Mouse (Mus musculus) right cerebral cortex, postnatal 4 days (tissue): ENCODE results near the gene Alad.
"Not testable (repeated sequence)": the region's sequence is repeated elsewhere in the genome, so short reads cannot be mapped to it uniquely, and the experiment has no call there.

Experiments
- DNase-seq: peaks from one replicate; pipeline ENCODE4 v3.0.0-alpha.2; 2022

Gene Alad

DNA sequence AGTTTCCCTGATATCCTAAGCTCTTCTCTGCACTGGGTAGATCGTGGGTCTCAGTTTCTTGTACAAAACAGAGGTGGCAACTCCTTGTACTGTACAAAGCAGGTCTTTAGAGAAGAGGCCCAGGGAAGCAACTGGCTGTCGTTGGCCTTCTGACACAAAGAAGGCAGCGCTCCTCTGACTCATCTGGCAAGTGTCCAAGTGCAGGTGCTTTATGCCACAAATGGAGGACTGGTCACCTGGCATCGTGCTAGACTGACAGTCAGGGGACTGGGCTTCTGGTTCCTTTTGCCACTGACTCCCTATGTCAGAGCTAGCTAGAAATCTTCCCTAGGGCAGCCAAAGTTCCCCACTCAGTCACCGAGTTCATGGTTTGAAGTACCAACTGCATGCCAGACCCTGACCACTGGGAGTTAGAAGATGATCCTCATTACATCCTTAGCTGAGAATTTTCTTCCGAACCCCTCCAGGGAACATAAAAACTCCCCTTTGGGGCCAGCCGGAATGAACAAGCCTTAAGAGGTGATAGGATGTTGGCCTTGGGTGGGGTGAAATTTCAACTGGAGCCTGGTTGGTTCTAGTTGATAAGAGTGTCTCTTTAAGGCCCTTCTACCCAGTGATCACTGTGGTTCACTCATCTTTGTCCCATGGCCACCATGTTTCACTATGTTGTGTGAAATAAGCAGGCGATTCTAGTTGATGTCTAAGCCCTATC is 34.1 kb downstream of the Alad start:
- DNase-seq = no peak

DNA sequence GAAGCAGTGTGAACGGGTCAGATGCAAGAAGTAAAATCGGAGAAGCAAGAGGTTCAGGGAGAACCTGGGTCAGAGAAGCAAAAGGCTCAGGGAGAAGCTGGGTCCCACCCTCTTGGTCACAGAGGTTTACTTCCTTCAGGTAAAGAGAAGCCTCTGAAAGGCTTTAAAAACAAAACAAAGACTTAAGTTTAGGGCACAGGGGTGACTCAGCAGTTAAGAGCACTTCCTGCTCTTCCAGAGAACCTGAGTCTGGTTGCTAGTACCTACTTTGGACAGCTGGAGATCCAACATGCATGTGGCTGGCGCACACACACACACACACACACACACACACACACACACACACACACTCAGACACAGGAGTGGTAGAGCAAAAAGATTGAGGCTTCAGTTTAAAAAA is 34.8 kb downstream of the Alad start:
- DNase-seq = no peak

DNA sequence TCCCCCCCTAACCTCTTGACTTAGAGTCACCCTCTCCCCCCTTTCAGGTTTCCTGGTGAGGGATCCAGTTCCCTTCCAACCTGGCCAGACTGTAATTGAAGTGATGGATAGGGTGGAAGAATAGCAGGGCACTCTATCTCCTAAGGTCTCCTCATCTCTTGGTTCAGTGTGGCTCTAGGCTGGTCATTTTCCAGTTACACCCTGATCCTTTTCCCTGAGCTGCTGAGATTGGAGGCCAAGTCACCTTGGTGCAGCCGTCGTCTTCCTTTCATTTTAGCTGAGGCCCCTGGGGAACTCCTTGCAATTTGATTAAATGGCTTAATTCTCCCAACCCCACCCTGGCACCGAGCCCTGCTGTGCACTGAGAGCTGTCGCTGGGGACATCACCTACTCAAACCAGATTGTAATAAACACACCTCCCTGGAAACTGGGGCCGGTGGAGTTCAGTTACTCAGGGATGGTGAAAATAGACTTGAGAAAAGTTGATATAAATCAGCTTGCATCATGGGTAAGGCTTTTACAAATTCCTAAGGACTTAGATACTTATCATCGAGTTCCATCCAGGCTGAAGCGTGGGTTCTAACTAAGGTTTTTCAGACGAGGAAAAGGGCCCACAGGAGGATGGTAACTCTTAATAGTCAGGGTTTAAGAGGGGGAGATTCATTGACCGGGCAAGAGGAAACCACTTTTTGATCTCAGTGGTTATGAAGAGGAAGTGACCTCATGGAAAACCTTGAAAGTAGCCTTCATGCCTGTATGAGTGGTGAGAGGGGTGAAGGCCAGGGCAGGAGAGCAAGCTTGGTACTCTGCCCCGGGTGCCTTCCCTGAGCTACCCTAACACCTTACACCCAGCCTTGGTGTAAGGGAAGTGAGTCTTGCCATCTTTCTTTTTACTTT is 38.8 kb downstream of the Alad start:
- DNase-seq = no peak

DNA sequence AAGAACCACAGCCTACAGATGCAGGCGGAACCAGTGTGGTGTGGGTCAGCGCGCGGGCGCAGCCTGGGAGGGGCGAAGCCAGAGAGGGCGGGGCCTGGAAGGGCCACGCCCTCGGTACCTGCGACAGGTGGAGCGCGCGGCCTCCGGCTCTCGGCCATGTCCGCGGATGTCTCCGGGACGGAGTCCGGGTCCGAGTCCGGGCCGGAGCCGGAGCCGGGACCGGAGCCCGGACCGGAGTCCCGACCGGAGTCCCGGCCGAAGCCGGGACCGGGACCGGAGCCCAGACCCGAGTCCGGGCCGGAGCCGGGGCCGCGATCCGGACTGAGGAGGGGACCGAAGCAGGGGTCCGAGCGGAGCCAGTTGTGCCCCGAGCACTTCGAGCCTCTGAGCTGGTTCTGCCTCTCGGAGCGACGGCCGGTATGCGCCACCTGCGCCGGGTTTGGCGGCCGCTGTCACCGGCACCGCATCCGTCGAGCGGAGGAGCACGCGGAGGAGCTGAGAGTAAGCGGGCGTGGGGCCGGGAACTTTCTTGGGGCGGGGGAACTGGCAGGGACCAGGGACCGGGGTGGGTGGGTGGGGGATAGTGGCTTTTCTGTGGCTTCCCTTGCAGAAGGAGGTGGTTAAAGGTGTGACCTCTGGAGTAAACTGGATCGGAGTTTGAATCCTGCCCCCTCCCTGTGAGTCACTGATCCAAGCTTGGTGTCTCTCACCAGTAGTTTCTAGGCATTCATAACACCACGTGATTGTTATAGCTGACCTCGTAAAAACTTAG is 39.6 kb downstream of the Alad start, which contains the start of gene Bspry:
TSS of gene Bspry (plus strand) at position 117 of the 772 bp plus-strand sequence.
- DNase-seq = no peak

DNA sequence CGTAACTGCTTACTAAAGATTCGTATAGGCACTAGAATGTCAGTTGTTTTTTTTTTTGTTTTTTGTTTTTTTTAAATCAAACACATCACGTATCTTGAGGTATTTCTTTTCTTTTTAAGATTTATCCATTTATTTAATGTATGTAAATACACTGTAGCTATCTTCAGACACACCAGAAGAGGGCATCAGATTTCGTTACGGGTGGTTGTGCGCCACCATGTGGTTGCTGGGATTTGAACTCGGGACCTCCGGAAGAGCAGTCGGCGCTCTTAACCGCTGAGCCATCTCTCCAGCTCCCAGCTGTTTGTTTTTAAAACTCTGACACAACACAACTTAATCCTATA is 40.2 kb downstream of the Alad start:
- DNase-seq = not testable (repeated sequence)

DNA sequence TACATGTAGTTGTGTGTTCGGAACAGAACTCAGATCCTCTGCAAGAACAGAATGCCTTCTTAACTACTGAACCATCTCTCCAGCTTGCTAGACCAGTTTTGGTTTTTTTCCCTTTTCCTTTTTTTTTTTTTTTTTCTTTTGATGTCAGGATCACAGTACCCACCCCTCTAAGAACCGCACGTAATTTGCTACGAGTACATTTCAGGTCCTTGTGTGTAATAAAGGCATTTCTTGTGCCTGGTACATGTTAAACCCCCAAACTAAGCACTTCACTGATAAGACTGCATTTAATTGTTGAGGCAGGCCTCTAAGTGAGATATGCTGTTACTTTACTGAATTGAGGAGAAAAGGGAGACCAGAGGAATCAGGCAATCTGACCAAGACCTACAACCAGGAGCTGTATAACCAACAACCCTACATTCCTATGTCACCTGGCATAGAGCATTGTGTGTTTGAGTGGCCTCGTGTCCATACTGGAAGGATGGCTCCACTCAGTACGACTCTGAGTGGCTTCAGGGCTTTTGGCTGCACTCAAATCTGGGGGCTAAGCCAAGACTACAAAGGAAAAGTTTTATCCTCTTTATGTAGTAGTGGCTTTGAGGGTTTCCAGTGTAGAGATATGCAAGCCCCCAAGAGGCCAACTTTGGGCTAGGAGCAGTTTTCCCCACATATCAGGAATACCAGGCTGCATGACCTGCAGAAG is 42.0 kb downstream of the Alad start:
- no peak for DNase-seq

DNA sequence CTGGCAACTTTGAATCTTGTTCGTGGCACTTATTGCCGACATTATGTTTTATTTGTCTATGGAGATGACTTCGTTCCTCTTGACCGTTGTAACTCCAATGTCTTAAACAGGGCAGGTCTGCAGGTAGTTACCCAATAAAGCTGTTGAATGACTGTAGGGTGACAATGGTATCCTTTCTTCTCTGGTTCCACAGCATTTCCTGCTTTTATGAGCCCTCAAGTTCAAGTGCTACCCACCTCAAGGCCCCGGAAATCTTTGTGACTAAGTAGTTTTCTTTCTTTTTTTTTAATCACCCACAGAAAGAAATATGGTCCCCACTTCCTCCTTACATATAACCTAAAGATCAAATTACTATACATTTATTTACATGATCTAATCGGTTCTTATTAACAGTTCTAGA is 43.9 kb downstream of the Alad start:
- no peak for DNase-seq

DNA sequence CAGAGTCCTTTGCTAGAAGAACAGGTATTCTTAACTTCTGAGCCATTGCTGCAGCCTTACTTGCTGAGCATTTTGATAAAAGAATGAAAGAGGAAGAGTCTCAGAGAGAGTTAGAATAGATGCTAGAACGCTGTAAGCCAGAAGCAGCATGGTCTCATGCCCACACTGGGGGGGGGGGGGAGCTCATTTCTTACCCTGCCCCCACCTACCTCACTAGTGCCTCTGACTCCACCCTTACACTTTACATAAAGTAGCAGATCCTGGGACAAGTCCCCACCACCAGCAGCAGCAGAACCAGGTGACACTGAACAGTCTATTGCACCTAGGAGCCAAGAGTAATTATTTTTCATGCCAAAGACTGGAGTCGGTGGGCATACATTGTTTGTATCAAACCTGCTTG is 44.6 kb downstream of the Alad start:
- DNase-seq = no peak

DNA sequence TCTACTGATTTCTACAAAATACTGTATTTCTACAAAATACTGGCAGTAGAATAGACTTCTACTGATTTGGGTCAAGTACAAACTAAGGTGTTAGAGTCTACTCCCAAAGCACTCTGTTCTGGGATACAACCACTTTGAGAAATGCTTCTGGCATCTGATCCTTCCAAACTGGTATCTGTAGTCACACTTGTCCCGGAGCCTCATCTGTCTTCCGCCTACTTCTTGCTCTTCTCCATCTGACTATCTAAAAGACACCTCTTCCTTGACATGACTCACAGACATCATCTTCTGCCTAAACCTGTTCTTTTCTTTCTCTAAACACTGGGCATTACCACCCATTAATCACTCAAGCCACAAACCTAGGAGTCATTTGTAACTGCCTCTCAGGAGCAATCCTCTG is 47.6 kb downstream of the Alad start:
- no peak for DNase-seq

DNA sequence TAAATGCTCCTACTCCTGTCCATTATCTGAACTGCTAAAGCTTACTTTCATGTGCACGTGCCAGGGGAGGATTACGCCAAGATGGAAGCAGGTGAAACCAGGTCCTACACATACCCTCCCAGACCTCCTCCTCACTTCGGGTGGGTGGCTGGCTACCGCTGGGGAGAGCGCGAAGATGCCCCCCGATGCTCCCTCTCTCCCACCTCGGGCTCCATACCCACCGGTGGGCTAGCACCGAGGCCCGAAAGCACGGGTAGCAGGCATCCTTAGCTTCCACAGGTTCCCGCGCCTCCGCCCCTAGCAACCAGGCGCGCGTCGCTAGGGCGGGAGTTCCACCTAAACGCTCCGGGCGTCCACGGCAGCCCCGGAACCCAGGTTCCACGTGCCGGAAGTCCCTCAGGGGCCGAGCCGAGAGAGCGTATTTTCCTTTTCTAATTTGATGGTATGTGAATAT is 49.1 kb downstream of the Alad start, which contains the start of gene Wdr31:
TSS of gene Wdr31 (minus strand) at position 299 of the 454 bp plus-strand sequence.
- DNase-seq = peak; percentile 88

DNA sequence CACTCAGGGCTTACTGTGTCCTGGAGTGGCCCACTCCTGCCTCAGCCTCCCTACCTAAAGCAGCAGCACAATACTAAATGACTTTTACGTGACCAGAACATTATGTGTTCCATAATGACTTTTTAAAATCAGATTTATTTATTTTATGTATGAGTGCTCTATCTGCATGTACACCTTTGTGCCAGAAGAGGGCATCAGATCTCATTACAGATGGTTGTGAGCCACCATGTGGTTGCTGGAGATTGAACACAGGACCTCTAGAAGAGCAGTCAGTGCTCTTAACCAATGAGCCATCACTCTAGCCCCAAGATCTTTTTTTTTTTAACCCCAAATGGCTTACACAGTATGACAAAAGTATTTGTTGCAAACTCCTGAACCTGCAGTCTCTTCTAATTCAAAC is 51.6 kb downstream of the Alad start:
- no peak for DNase-seq

DNA sequence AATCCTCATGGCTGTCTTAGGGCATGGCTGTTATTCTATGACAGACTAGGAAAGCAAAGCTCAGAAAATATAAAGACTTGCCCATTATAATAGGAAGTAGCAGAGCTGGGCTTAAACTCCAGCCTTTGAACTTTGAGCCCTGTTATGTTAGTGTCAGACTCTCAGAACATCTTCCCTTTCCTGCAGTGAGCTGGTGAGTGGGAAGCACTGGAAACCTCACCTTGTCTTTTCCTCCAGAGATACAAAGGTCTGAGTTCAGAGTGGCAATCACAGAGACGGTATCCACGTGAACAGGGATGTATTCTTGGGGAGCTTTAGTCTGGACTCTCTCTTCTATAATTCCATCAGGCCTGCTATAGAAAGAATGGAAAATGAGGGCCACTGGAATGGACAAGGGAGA is 56.6 kb downstream of the Alad start:
- no peak for DNase-seq

DNA sequence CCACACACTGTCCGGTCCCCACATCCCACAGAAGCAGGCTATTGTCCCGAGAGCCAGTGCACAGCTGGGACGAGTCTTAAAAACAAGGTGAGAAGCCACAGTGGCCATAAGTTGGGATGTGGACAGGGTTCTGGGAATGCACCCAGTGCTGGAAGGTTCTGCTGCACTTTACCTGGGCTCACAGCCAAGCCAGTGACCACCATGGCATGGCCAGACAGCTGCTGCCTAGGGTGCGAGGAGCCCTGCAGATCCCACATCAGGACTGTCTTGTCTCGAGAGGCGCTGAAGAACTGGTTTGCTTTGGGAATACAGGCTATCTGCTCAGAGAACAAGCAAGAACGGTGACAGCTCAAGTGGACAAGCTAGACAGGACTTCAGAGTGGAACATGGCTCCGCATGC is 59.4 kb downstream of the Alad start:
- DNase-seq = no peak
